Mouse (Mus musculus) limb, embryonic 15.5 days (tissue): ENCODE measurements around the gene Gpc6. TPM values are rescaled to one million over a fixed set of nuclear protein-coding genes. Genes with fewer than 3 reads are reported as not detected.

Experiments used
- ATAC-seq: fragments of 200-750 bp; cut with Nextera tagmentation; 2 replicates; pipeline ENCODE4 v1.8.0; 2017; ENCODE audit warnings: low read depth, moderate TSS enrichment; ENCODE audit not compliant: insufficient number of reproducible peaks, low FRiP score, low TSS enrichment
- H3K27ac ChIP-seq: fragments of 300-500 bp; sonication (generic); 2 replicates; pipeline ENCODE4 v1.5.1; 2015; ENCODE audit warnings: moderate library complexity, mild to moderate bottlenecking, inconsistent platforms
- H3K27me3 ChIP-seq: fragments of 300-500 bp; sonication (generic); 2 replicates; pipeline ENCODE4 v1.6.1; 2015; ENCODE audit warnings: inconsistent platforms
- H3K36me3 ChIP-seq: fragments of 300-500 bp; sonication (generic); 2 replicates; pipeline ENCODE4 v1.6.1; 2015; ENCODE audit warnings: inconsistent platforms
- H3K4me1 ChIP-seq: fragments of 300-500 bp; sonication (generic); 2 replicates; pipeline ENCODE4 v1.6.1; 2015; ENCODE audit warnings: inconsistent platforms
- H3K4me2 ChIP-seq: fragments of 300-500 bp; sonication (generic); 2 replicates; pipeline ENCODE4 v1.6.1; 2015; ENCODE audit warnings: mild to moderate bottlenecking, inconsistent platforms
- H3K4me3 ChIP-seq: fragments of 300-500 bp; sonication (generic); 2 replicates; pipeline ENCODE4 v1.5.1; 2015; ENCODE audit warnings: mild to moderate bottlenecking, inconsistent platforms
- H3K9ac ChIP-seq: fragments of 300-500 bp; sonication (generic); 2 replicates; pipeline ENCODE4 v1.6.1; 2015; ENCODE audit warnings: inconsistent platforms
- H3K9me3 ChIP-seq: fragments of 300-500 bp; sonication (generic); 2 replicates; pipeline ENCODE4 v1.6.1; 2016; ENCODE audit warnings: inconsistent platforms
- WGBS: fragments of 180-500 bp; shearing (Covaris S2); methylation state at CpG from one replicate; pipeline ENCODE4 v1.1.7; 2015; 5-methylcytosine and 5-hydroxymethylcytosine counted together
- polyA plus RNA-seq: library from polyadenylated mRNA; unstranded; fragments of >200 nt; fragmentation: Nextera tagmentation; extraction: Ambion mirVana; gene quantifications from 2 replicates; pipeline ENCODE4 v1.2.1, GENCODE M21; 2015

Gpc6 gene
- polyA plus RNA-seq, 1 experiment from 2014 or later: 42.5 TPM

DNA sequence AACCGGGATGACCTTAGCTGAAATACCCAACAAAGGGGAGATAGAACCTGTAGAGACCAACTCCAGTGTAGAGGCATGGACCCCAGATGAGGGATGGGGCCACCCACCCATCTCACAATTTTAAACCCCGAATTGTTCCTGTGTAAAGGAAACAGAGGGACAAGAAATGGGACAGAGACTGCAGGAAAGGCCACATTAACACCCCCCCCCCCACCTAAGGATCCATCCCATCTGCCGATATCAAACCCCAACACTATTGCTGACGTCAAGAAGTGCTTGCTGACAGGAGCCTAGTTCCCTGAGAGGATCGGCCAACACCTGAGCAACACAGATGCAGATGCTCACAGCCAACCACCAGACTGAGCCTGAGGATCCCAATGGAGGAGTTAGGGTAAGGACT is 241.2 kb downstream of the Gpc6 start:
- Histone ChIP-seq H3K4me3 (no peak overlapping the region), H3K36me3 (no peaks in the 10 kb centered on the region), H3K27me3 (no peaks in the 10 kb centered on the region), H3K9me3 (no peaks in the 10 kb centered on the region), H3K27ac (no peak overlapping the region), H3K9ac (no peak overlapping the region), H3K4me2 (no peak overlapping the region), H3K4me1 (no peaks in the 10 kb centered on the region)
- 95% methylated on average over 5 of the region's 5 CpGs for WGBS
- ATAC-seq: no peak

DNA sequence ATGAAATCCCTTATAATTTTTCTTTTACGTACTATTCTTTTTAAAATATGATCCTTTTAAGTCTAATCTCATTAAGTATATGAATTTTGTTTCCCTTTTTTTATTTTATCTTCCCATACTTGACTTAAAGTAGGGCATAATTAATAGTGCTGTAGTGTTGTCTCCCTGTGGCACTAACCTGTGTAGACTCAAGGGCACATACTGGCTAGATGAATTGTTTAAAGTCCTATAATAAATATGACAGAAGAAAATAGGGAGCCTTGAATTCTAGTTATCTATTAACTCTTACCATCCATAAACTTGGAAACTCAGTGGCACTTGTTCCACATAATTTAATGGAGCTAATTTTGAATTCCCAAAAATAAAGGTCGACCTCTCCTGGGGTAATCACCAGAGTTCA is 268.2 kb downstream of the Gpc6 start:
- Histone ChIP-seq H3K4me1 (no peaks in the 10 kb centered on the region), H3K9ac (no peak overlapping the region), H3K9me3 (no peaks in the 10 kb centered on the region), H3K4me2 (no peak overlapping the region), H3K27me3 (no peaks in the 10 kb centered on the region), H3K27ac (no peak overlapping the region), H3K36me3 (no peaks in the 10 kb centered on the region), H3K4me3 (no peak overlapping the region)
- no peak for ATAC-seq
- 92% methylated on average over 2 of the region's 2 CpGs for WGBS

DNA sequence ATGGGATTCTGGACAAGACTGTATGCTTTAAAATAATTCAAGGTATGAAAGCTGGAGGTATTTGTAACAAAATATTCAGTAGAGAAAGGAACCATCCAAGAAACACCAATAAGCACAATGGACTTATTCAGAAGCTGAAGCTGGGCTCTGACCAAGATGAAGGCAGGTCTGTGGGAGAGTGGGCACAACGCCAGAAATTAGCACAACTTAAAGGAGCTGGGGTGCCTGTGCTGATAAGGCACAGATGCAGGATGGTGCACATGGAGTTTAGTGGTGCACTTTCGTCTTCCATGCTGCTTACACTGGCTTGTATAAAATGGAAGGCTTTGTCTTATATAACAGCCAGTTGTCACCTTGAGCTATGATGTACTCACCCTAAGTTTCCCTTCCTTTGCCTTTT is 276.9 kb downstream of the Gpc6 start:
- Histone ChIP-seq H3K4me1 (no peaks in the 10 kb centered on the region), H3K27ac (no peak overlapping the region), H3K36me3 (no peaks in the 10 kb centered on the region), H3K9me3 (no peaks in the 10 kb centered on the region), H3K4me2 (no peak overlapping the region), H3K9ac (no peak overlapping the region), H3K4me3 (no peak overlapping the region), H3K27me3 (no peaks in the 10 kb centered on the region)
- ATAC-seq: no peak
- 67% methylated on average over 2 of the region's 2 CpGs for WGBS

- Histone ChIP-seq H3K4me2 (no peak overlapping the region), H3K27ac (no peak overlapping the region), H3K4me1 (no peaks in the 10 kb centered on the region), H3K27me3 (no peaks in the 10 kb centered on the region), H3K9ac (no peak overlapping the region), H3K36me3 (no peaks in the 10 kb centered on the region), H3K9me3 (no peaks in the 10 kb centered on the region), H3K4me3 (no peak overlapping the region)
- ATAC-seq: no peak
- 91% methylated on average over 3 of the region's 3 CpGs for WGBS
These were observed 278.8 kb downstream of the Gpc6 start for GRCm38 (mm10) chr14:117203960-117204359.

GRCm38 (mm10) chr14:117214373-117214772 is 289.3 kb downstream of the Gpc6 start:
- no peaks in the 10 kb centered on the region for H3K27me3 ChIP-seq
- H3K4me2 ChIP-seq: no peak overlapping the region
- ATAC-seq: no peak
- H3K27ac ChIP-seq: no peak overlapping the region
- no peak overlapping the region for H3K4me3 ChIP-seq
- no peaks in the 10 kb centered on the region for H3K9me3 ChIP-seq
- H3K4me1 ChIP-seq: no peaks in the 10 kb centered on the region
- no peak overlapping the region for H3K9ac ChIP-seq
- H3K36me3 ChIP-seq: no peaks in the 10 kb centered on the region

DNA sequence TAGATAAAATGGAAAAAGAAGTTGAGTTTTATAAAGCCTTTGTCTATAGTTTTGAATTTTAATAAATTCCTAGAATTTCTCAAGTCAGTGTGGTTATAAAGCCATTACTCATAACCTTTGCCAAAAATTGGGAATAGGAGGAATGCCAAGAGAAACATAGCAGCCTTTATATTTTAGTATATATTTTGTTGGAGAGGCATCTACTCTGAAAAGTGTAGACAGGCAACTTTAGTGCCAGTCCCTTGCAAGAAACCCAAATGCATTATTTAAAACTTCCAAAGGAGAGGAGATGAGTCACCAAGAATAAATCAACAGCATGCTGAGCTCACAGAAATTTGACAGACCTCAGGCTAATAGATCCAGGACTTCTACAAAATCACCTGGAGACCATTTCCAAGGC is 301.8 kb downstream of the Gpc6 start:
- no peaks in the 10 kb centered on the region for H3K9me3 ChIP-seq
- H3K4me1 ChIP-seq: no peaks in the 10 kb centered on the region
- no peak overlapping the region for H3K4me3 ChIP-seq
- no peaks in the 10 kb centered on the region for H3K27me3 ChIP-seq
- no peak overlapping the region for H3K27ac ChIP-seq
- no peak overlapping the region for H3K9ac ChIP-seq
- no peak for ATAC-seq
- H3K4me2 ChIP-seq: no peak overlapping the region
- H3K36me3 ChIP-seq: no peaks in the 10 kb centered on the region

GRCm38 (mm10) chr14:117230476-117230875 is 305.4 kb downstream of the Gpc6 start:
- H3K4me3 ChIP-seq: no peak overlapping the region
- ATAC-seq: no peak
- no peak overlapping the region for H3K4me2 ChIP-seq
- no peaks in the 10 kb centered on the region for H3K27me3 ChIP-seq
- 63% methylated on average over 4 of the region's 4 CpGs for WGBS
- no peak overlapping the region for H3K9ac ChIP-seq
- H3K27ac ChIP-seq: no peak overlapping the region
- no peaks in the 10 kb centered on the region for H3K4me1 ChIP-seq
- H3K9me3 ChIP-seq: no peaks in the 10 kb centered on the region
- H3K36me3 ChIP-seq: no peaks in the 10 kb centered on the region

- Histone ChIP-seq H3K9me3 (no peaks in the 10 kb centered on the region), H3K9ac (no peak overlapping the region), H3K4me1 (no peaks in the 10 kb centered on the region), H3K4me2 (no peak overlapping the region), H3K4me3 (no peak overlapping the region), H3K27me3 (no peaks in the 10 kb centered on the region), H3K27ac (no peak overlapping the region), H3K36me3 (no peaks in the 10 kb centered on the region)
- no peak for ATAC-seq
- 69% methylated on average over 6 of the region's 6 CpGs for WGBS
These were observed 313.1 kb downstream of the Gpc6 start for GRCm38 (mm10) chr14:117238226-117238625.

DNA sequence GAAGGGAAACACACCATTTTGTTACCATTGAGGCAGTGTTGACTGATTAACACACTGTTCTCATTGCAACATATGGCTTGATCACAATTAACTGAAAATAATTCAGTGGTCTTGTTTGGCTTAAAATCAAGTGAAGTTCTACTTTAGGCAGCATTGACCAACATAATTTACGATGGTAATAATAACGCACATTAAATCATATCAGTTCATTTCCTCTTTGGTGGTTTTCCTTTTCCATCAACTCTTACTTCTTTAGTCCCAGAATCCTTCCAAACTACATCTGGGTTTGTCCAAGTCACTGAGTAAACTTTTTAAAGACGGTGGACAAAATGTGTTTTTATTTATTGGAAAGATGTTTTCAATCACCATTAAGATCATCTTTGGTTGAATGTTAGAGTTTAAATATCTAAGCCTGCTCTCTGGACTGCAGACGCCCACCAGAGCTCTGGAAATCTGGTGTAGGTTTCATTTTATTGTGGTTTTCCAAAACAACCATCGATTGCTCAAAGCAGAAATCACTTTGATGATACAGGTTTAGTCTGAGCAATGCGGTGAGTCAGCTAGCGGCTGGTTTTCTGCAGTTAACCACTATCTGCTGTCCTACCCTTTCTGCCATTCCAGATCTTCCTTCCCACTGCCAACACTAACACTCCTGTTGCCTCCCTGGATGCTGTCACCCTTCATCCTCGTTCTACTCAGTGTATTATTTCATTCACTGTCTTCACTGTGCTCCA is 314.7 kb downstream of the Gpc6 start:
- Histone ChIP-seq H3K27me3 (no peaks in the 10 kb centered on the region), H3K36me3 (no peaks in the 10 kb centered on the region), H3K4me3 (no peak overlapping the region), H3K9ac (no peak overlapping the region), H3K9me3 (no peaks in the 10 kb centered on the region), H3K4me2 (no peak overlapping the region), H3K4me1 (no peaks in the 10 kb centered on the region), H3K27ac (no peak overlapping the region)
- 50% methylated on average over 8 of the region's 8 CpGs for WGBS
- ATAC-seq: no peak

DNA sequence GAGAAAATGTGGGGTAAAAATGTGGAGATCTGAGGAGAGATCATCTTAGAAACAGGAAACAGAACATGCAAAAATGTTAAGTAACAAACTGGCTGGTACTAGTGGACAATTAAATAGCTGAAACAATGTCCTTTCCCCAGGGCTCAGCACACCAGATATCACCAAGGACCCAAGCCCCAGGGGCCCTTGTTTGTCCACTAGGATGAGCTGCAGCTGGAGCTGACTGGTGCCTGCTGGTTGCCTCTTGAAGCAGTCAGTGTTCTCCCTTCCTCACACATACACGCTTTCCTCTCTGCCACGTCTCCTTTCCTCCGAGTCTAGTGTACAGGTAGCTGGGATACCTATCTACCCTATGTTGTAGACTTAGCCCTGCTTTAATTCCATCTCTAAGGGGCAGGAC is 320.5 kb downstream of the Gpc6 start:
- Histone ChIP-seq H3K4me2 (no peak overlapping the region), H3K9me3 (no peaks in the 10 kb centered on the region), H3K4me1 (no peaks in the 10 kb centered on the region), H3K36me3 (no peaks in the 10 kb centered on the region), H3K27ac (no peak overlapping the region), H3K27me3 (no peaks in the 10 kb centered on the region), H3K4me3 (no peak overlapping the region), H3K9ac (no peak overlapping the region)
- 96% methylated on average over 3 of the region's 3 CpGs for WGBS
- ATAC-seq: no peak

DNA sequence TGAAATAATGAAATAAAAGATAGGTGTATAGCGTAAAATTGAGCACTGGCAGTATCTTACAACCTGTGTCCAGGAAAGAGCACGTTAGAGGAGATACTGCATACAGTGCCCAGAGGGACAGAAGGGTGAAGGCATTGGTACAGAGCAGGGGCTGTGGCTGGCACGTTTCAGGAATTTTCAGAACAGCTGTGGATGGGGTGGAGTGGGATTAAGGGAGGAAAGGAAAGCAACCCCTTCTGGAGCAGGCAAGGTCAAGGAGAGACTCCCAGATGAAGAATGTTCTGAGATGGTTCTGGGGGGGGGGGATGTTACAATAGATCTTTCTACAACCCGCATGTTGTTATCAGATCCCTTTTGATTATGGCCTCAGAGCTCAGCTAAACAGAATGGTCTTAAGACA is 331.1 kb downstream of the Gpc6 start:
- Histone ChIP-seq H3K27ac (no peak overlapping the region), H3K27me3 (no peaks in the 10 kb centered on the region), H3K4me2 (no peak overlapping the region), H3K4me1 (no peaks in the 10 kb centered on the region), H3K9ac (no peak overlapping the region), H3K36me3 (no peaks in the 10 kb centered on the region), H3K9me3 (no peaks in the 10 kb centered on the region), H3K4me3 (no peak overlapping the region)
- no peak for ATAC-seq
- WGBS: 74% methylated on average over 4 of the region's 4 CpGs

GRCm38 (mm10) chr14:117265653-117266052 is 340.5 kb downstream of the Gpc6 start:
- Histone ChIP-seq H3K9me3 (no peaks in the 10 kb centered on the region), H3K9ac (no peak overlapping the region), H3K27me3 (no peaks in the 10 kb centered on the region)

More at GRCm38 (mm10) chr14:117265653-117266052, 340.5 kb downstream of the Gpc6 start:
- no peak for ATAC-seq
- Histone ChIP-seq H3K27ac (no peak overlapping the region), H3K4me2 (no peak overlapping the region), H3K36me3 (no peaks in the 10 kb centered on the region), H3K4me1 (no peaks in the 10 kb centered on the region), H3K4me3 (no peak overlapping the region)
